Mouse (Mus musculus): ENCODE data around the gene Fkbp15. TPM values are rescaled to one million over a fixed set of nuclear protein-coding genes. Genes with fewer than 3 reads are reported as not detected.
"Not testable (repeated sequence)": the region's sequence is repeated elsewhere in the genome, so short reads cannot be mapped to it uniquely, and the experiment has no call there.

The Fkbp15 gene
- total and polyA plus RNA-seq, 3 experiments: 14.7 to 19.6 (median 16.6) TPM

- TF ChIP-seq CTCF (IDR thresholded peaks at IDR 0.05) (no peak), POLR2A (IDR thresholded peaks at IDR 0.05; ENCODE audit: insufficient read depth, low read depth, low read length) (no peak)
- WGBS: 25% methylated on average over 12 of the region's 12 CpGs
- H3K79me2 ChIP-seq (replicated peaks; ENCODE audit: control insufficient read depth, insufficient read depth, low read length): no peaks in the 10 kb centered on the region
- no peaks in the 10 kb centered on the region for H3K36me3 ChIP-seq (ENCODE audit: control insufficient read depth, insufficient read depth, low read length)
- H3K9ac ChIP-seq (ENCODE audit: low read depth, low read length): no peak overlapping the region
- no peak overlapping the region for H3K4me3 ChIP-seq
- no peaks in the 10 kb centered on the region for H3K27me3 ChIP-seq (ENCODE audit: control insufficient read depth, insufficient read depth, low read length)
- no peak for DNase-seq
- intact Hi-C loops (cut with DNase I): no loop called here
- no peak overlapping the region; the same call in 1 of the 2 replicates for H3K27ac ChIP-seq
- peaks cover 4% of the 10 kb centered on the region for H3K4me1 ChIP-seq (ENCODE audit: control insufficient read depth, insufficient read depth, low read length)
Observed at GRCm38 (mm10) chr4:62274841-62275536, 85.4 kb downstream of the Fkbp15 start.

- WGBS: 94% methylated on average over 10 of the region's 10 CpGs
- Histone ChIP-seq H3K27me3 (ENCODE audit: control insufficient read depth, insufficient read depth, low read length) (no peaks in the 10 kb centered on the region), H3K27ac (no peak overlapping the region), H3K79me2 (replicated peaks; ENCODE audit: control insufficient read depth, insufficient read depth, low read length) (no peaks in the 10 kb centered on the region), H3K4me1 (ENCODE audit: control insufficient read depth, insufficient read depth, low read length) (peaks cover 4% of the 10 kb centered on the region), H3K4me3 (no peak overlapping the region), H3K36me3 (ENCODE audit: control insufficient read depth, insufficient read depth, low read length) (no peaks in the 10 kb centered on the region), H3K9ac (ENCODE audit: low read depth, low read length) (no peak overlapping the region)
- no peak for TF ChIP-seq POLR2A (IDR thresholded peaks at IDR 0.05; ENCODE audit: insufficient read depth, low read depth, low read length)
- no peak for TF ChIP-seq CTCF (IDR thresholded peaks at IDR 0.05)
- no peak for TF ChIP-seq EP300 (IDR thresholded peaks at IDR 0.05; ENCODE audit: insufficient read depth, low read depth, low read length)
- intact Hi-C loops (cut with DNase I): no loop called here
- no peak for DNase-seq
Observed at GRCm38 (mm10) chr4:62273916-62274315, 86.4 kb downstream of the Fkbp15 start.

GRCm38 (mm10) chr4:62272696-62273095 lies 87.7 kb downstream of the Fkbp15 start:
- Histone ChIP-seq H3K36me3 (ENCODE audit: control insufficient read depth, insufficient read depth, low read length) (no peaks in the 10 kb centered on the region), H3K27me3 (ENCODE audit: control insufficient read depth, insufficient read depth, low read length) (no peaks in the 10 kb centered on the region), H3K27ac (no peak overlapping the region), H3K9ac (ENCODE audit: low read depth, low read length) (no peak overlapping the region), H3K79me2 (replicated peaks; ENCODE audit: control insufficient read depth, insufficient read depth, low read length) (no peaks in the 10 kb centered on the region), H3K4me3 (no peak overlapping the region), H3K4me1 (ENCODE audit: control insufficient read depth, insufficient read depth, low read length) (peaks cover 4% of the 10 kb centered on the region)
- 87% methylated on average over 10 of the region's 10 CpGs for WGBS
- no peak for DNase-seq
- TF ChIP-seq EP300 (IDR thresholded peaks at IDR 0.05; ENCODE audit: insufficient read depth, low read depth, low read length): no peak
- TF ChIP-seq CTCF (IDR thresholded peaks at IDR 0.05): no peak
- TF ChIP-seq POLR2A (IDR thresholded peaks at IDR 0.05; ENCODE audit: insufficient read depth, low read depth, low read length): no peak
- intact Hi-C loops (cut with DNase I): no loop called here

GRCm38 (mm10) chr4:62267101-62267500 lies 93.2 kb downstream of the Fkbp15 start:
- no peak for DNase-seq
- Histone ChIP-seq H3K4me3 (no peak overlapping the region), H3K27me3 (ENCODE audit: control insufficient read depth, insufficient read depth, low read length) (no peaks in the 10 kb centered on the region), H3K27ac (no peak overlapping the region), H3K9ac (ENCODE audit: low read depth, low read length) (no peak overlapping the region), H3K36me3 (ENCODE audit: control insufficient read depth, insufficient read depth, low read length) (no peaks in the 10 kb centered on the region), H3K79me2 (replicated peaks; ENCODE audit: control insufficient read depth, insufficient read depth, low read length) (no peaks in the 10 kb centered on the region), H3K4me1 (ENCODE audit: control insufficient read depth, insufficient read depth, low read length) (no peaks in the 10 kb centered on the region)
- TF ChIP-seq POLR2A (IDR thresholded peaks at IDR 0.05; ENCODE audit: insufficient read depth, low read depth, low read length): no peak
- no peak for TF ChIP-seq EP300 (IDR thresholded peaks at IDR 0.05; ENCODE audit: insufficient read depth, low read depth, low read length)
- no peak for TF ChIP-seq CTCF (IDR thresholded peaks at IDR 0.05)
- intact Hi-C loops (cut with DNase I): no loop called here
- 64% methylated on average over 10 of the region's 10 CpGs for WGBS

GRCm38 (mm10) chr4:62266016-62266415 lies 94.3 kb downstream of the Fkbp15 start:
- H3K4me3 ChIP-seq; H3K79me2 ChIP-seq (replicated peaks; ENCODE audit: control insufficient read depth, insufficient read depth, low read length); H3K9ac ChIP-seq (ENCODE audit: low read depth, low read length); H3K36me3 ChIP-seq (ENCODE audit: control insufficient read depth, insufficient read depth, low read length); H3K27ac ChIP-seq; H3K27me3 ChIP-seq (ENCODE audit: control insufficient read depth, insufficient read depth, low read length); intact Hi-C loops (cut with DNase I); H3K4me1 ChIP-seq (ENCODE audit: control insufficient read depth, insufficient read depth, low read length); DNase-seq: not testable (repeated sequence)
- 65% methylated on average over 7 of the region's 7 CpGs for WGBS

GRCm38 (mm10) chr4:62265154-62265836 lies 95.1 kb downstream of the Fkbp15 start:
- no peaks in the 10 kb centered on the region for H3K4me1 ChIP-seq (ENCODE audit: control insufficient read depth, insufficient read depth, low read length)
- H3K27ac ChIP-seq: no peak overlapping the region
- 67% methylated on average over 10 of the region's 10 CpGs for WGBS
- no peaks in the 10 kb centered on the region for H3K27me3 ChIP-seq (ENCODE audit: control insufficient read depth, insufficient read depth, low read length)
- intact Hi-C loops (cut with DNase I): no loop called here
- H3K79me2 ChIP-seq (replicated peaks; ENCODE audit: control insufficient read depth, insufficient read depth, low read length): no peaks in the 10 kb centered on the region
- no peaks in the 10 kb centered on the region for H3K36me3 ChIP-seq (ENCODE audit: control insufficient read depth, insufficient read depth, low read length)
- TF ChIP-seq CTCF (IDR thresholded peaks at IDR 0.05) (no peak), EP300 (IDR thresholded peaks at IDR 0.05; ENCODE audit: insufficient read depth, low read depth, low read length) (no peak), POLR2A (IDR thresholded peaks at IDR 0.05; ENCODE audit: insufficient read depth, low read depth, low read length) (no peak)
- H3K4me3 ChIP-seq: no peak overlapping the region
- H3K9ac ChIP-seq (ENCODE audit: low read depth, low read length): no peak overlapping the region
- no peak for DNase-seq
